Mouse (Mus musculus): ENCODE data around the gene Prkcb. TPM values are rescaled to one million over a fixed set of nuclear protein-coding genes. Genes with fewer than 3 reads are reported as not detected.

The Prkcb gene
- total RNA-seq, 2 experiments from 2014 or later: 13.4 to 13.5 TPM

DNA sequence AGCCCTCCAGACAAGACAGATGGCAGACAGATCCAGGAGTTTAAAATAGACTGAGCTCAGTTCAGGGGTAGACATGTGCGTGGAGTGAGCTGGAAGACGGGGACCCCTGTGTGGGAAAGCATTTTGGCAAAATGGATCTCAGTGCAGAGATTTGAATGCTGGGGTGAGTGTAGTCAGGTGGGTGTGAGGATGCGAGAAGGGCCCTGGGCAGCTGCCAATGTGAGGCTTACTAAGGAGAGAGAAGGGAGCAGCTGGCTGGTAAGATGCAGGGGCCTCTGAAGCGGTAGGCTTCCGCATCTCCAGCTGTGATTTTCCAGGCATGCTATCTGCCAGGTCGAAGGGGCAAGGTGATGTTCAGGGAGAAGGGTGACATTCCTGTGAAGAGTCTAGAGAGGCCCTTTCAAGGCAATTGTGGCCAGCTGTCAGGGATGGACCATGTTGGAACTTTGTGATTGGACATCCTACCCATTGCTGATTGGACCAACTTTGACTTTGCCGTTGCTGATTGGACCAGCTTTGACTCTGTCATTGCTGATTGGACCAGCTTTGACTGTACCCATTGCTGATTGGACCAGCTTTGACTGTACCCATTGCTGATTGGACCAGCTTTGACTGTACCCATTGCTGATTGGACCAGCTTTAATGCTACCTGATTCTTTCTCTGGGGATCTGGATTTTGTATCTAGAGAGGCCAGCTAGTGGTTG, 78.9 kb downstream of the Prkcb start:
- DNase-seq: no peak

DNA sequence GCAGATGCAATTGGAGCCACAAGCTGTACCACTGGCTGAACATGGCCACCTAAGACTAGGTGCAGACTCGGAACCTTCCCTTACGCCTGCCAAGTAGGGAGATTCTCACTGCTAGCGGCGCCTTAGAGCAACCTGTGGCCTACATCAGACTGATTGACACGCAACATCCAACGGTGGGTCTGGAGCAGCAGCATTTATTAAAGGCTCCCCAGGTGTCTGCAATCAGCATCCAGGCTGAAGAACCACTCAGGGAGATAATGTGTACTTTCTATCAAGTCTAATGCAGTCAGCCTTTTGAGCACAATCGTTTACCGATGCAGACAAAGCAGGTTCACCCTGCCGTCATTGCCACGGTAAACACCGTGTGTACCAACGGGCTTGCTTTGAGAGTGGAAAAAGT, 81.9 kb downstream of the Prkcb start:
- no peak for DNase-seq

DNA sequence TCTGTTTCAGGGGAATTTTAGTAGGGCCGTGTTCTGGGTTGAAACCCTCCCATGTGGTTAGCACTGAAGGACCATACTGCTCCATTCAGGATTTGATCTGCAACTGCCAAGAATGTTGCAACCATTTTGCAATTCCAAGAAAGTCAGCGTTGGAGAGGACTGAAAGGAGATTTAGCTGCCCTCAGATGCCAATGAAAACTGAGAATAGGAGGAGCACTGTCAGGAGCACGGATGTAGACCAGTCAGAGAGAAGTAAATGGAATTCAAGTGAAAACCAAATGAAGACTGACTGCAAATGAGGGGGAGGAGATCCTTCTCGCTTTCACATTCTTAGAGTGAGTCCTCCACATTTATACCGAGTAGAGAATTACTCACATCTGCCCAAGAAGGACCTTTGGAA, 83.4 kb downstream of the Prkcb start:
- DNase-seq: no peak

DNA sequence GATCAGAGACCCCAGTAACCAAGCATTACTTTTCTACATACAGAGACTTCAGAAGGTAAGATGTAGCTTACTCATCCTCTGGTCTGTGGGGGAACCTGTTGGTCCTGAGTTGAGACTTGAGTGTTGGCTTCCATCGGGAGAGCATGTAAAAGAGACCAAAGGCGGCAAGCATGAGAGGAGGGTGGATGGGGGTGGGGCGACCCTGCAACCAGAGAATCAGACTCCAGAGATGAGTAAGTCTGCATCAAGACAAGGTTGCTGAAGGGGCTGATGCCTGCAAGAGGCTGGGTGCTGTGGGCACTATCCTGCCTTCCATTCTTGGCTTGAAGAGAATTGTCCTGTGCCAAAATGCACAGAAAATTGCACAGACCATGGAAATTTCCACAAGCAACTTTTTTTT, 83.8 kb downstream of the Prkcb start:
- DNase-seq: no peak

DNA sequence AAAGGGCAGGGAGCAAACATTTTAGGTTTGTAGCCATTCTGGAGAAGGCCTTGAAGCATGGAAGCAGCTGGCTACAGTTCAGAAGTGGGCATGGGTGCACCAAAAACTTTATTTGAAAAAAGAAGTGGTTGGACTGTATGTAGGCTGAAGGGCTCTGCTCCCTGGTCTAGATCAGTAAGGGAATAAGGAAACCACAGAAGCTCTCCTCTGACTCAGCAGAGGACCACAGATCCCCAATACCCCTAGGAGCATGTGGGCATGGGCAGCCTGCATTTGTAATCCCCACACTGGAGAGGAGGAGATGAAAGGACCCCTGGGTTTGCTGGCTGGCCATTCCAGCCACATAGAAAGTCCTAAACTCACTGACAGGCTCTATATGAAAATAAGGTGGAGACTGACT, 88.3 kb downstream of the Prkcb start:
- no peak for DNase-seq

DNA sequence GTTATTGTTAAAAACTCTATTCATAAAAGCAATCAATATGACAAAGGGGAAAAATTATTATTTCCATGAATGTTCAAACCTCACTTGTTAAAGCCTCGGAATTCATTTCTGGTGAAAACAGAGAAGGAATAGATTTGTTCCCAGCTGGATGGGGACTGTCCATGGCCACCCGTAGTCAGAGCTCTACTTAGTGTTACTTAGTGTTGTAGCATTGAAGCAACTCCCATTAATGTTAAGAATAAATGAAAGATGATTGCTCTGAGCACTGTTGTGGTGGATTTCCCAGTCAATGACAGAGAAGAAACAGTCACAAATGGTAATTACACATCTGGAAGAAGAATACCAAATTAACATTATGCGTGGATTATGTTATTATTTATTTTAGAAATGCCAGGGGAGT, 89.4 kb downstream of the Prkcb start:
- no peak for DNase-seq

DNA sequence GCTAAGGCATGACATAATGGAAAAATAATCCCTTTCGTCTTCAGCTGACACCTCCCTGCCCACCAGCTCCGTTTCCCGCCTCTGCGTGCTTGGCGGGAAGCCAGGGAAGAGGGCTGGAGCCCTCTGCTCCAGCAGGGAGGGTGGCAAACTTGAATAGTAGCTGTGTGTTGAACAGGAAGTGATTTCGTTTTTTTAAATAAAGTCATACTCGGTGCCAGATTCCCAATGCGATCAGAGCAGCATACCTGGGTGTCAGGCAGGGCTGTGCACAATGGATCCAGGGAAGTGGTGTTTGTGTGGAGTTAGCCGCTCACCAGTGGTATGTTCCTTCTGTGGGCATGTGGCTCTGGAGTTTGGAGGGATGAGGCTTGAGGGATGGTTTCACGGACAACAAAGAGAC, 89.9 kb downstream of the Prkcb start:
- peak; percentile 17 for DNase-seq

DNA sequence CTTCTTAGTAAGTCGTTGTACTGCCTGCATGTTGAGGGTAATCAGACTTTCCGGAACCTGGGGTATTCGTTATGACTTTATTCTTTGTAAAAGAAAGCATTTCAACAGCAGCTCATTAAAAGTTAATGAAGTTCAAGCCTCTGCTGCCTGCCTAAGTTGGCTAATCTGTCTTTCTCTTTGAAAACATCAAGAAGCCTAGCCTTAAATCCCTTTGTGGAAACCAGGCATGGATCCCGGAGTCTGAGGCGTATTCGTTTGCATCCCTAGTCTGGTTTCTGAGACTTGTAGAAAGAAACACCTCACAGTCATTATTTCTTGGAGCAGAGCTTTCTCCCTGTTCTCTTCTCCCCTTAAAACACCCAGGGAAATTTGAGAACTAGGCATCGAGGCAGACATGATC, 90.7 kb downstream of the Prkcb start:
- DNase-seq: no peak

DNA sequence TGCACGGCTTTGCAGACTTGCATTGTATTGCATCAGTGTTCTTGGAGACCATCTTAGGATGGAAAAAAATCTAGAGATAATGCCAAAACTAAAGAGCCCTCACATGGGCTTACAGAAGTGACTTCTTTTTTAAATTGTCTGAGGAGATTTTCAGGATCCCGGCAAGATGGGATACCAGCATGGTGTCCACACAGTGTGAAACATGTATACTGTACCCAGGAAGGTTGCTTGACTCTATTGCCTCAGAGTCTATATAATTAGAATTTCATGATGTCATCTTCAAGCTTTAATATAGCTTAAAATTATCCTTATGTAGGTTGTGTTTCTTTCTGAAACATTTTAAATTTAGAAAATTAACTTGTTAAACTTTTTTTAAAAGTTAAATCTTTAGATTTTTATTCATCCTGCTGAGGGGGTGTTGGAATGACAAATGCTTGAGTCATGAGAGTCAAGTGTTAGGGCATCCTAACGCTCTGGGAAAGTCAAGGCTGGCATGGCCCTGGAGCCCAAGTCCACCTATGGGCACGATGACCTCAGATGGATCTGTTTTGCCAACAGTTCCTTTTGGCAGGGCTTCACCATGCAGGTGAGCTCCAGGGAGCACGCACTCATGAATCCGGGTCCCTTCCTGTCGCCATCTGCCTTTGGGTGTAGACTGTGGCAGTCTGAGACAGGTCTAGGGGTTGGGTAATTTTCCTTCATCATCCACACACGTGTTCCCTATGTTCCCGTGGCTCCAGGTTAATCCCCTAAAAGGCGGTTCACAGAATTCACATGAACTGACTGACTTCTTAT, 92.0 kb downstream of the Prkcb start:
- DNase-seq: no peak

DNA sequence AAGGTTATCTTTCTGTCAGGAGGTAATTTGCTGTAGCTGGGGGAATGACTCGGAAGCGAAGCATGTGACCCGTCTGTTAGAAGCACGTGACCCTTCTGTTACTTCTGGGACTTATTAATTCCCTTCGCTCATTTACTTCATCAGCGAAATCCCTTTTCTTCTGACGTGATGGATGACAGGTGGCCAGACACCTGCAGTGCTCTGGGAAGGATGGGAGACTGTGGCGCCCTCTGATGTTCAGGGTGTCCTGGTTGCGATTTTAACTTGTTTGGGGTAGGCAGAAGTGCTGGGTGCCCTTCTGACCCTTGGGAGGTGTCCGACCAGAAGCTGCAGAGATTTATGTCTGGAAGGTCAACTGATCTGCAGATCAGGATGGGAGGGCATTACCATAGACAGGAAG, 93.0 kb downstream of the Prkcb start:
- no peak for DNase-seq

DNA sequence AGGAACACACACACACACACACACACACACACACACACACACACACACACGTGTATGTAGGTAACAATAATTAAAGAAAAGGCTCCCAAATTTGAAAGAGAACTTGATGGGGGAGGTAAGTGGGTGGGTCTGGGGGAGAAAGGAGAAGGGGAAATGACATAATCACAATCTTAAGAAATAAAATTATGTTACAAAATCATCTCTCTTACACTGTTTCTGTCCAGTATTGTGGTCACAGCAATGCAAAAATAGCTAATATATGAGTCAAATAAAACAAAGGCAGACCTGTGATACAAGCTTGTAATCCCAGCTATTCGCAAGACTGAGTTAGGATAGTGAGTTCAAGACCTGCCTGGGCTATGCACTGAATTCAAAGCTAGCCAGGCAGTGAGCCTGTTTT, 94.7 kb downstream of the Prkcb start:
- no peak for DNase-seq

DNA sequence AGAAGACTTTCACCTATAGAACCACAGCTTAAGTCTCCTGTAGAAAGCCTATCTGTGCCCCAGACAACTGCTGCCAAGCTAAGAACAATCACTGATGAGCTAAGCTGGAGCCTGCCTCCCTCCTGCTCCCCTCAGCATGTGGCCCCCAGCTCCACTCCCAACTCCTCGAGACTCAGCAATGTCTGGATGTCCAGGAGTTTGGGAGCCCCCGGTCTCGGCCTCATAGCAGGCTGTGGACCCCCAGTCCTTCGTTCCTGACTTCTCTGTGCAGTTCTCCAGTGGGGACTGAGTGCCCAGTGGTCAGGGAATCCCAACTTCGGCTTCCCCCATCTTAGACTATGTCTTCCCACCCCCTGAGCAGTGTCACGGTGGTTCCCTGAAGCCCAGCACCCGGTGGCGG, 96.3 kb downstream of the Prkcb start:
- DNase-seq: no peak

DNA sequence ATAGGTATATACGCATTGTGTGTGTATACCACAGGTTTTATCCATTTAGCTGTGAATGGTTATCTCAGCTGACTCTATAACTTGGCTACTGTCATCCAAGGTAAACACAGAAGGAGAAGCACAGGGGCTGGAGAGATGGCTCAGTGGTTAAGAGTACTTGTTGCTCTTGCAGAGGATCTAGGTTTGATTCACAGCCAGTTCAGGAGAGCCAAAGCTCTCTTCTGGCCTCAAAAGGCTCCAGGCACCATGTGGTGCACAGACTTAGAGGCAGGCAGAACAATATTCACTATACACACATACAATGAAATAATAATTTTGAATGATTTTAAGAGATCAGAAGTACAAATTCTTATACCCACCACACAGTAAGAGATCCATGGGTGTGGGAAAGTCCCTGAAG, 98.0 kb downstream of the Prkcb start:
- DNase-seq: no peak

DNA sequence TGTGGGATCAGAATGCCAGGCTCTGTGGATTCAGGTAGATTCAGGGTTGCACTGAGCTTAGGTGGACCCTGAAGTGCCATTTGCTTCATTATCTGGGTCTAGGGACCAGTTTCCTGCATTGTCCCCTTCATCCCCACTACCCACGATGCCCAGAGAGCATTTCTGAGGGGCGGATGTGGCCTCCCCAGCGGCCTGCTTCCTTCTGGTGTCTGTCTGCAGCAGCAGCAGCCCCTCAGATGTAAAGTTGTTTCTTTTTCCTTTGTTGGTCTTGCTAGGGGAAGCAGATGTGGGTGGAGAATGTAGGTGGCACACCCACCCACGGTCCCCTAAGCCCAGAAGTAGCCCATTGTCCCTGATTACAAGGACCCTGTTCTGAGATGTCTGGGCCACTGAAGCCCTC, 99.3 kb downstream of the Prkcb start:
- no peak for DNase-seq

DNA sequence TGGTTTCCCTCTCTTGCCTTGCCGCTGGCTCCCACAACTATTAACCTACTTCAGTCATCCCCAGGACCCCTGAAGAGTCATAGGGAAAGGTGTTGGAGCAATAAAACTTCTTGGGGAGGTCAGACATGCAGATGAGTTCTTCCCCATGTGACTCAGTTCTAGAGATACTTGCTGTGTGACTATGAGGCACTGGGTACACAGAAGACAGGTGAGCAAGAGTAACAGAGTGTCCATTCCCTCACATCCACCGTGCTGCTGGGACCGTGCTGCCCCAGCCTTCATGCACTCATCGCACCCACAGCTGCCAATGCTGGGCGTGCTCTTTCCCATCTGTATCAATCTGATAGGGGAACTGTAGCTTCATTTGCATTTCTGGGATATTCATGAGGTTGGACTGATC, 100.3 kb downstream of the Prkcb start:
- DNase-seq: no peak

DNA sequence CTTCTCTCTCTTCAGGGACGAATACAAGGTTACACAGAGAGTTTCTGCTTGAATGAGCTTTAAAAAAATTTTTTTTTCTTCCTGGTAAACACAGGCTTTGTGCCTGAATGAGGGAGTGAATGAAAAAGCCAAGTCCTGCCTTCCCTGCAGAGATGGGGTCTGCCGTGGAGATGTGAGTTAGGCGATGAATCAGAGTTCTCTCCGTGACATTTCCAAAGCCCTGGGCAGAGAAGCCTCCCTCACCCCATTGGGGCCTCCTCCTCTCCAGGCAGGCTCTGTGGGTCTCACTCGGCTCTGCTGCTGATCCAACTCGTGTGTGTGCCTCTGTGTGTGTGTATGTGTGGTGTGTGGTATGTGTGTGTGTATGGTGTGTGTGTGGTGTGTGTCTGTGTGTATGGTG, 101.1 kb downstream of the Prkcb start:
- DNase-seq: peak; percentile 25

DNA sequence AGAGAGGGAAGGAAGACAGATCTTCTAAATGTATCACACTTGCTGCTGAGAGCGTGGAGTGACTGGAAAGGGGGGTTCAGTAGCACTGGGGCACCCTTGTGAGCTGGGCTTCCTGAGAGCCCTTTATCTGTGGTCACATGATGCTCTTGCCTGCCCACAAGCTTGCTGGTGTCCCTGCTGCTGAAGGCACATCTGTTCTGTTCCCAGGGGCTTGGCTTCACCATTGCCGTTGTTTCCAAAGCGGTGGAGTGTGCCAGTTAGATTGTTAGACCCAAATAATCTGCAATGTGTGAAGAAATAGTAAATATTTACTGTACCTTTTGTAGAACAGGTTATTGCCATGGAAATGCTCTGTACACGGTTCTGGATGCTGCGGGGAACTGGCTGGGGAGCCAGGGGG, 101.6 kb downstream of the Prkcb start:
- DNase-seq: no peak

DNA sequence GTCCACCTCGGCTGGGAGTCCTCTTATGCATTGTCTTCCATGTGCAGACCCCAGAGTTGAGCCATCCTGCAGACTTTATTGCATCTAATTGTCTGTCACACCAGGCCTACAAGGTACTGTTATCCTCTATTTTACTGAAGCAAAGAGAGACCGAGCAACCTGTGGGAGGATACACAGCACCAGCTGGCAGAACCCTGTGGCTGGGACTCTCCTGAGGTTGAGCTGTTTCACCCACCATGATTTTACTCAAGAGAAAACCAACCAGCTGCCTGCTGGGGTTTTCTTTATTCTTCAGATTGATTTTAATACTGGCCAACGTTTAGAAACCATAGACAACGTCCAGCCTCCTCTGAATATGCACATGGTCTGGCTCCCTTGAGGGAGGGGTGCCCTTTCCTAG, 102.1 kb downstream of the Prkcb start:
- no peak for DNase-seq

DNA sequence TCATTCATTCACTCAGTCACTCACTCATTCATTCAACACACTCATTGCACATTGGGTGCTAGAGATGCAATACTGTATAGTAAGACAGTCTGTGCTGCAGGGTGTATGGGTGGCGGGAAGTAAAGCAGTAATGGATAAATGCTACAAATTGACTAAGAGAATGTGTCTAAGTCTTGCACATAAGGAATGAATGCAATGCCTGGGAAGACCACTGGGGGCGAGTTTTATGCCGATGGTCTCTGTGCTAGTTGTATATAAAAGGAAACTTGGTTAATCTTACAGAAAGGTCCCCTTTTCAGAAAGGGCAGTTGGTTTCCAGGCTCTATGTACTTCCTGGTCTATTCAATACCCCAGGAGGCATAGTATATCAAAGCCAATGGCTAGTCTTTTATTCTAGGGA, 102.8 kb downstream of the Prkcb start:
- DNase-seq: no peak

DNA sequence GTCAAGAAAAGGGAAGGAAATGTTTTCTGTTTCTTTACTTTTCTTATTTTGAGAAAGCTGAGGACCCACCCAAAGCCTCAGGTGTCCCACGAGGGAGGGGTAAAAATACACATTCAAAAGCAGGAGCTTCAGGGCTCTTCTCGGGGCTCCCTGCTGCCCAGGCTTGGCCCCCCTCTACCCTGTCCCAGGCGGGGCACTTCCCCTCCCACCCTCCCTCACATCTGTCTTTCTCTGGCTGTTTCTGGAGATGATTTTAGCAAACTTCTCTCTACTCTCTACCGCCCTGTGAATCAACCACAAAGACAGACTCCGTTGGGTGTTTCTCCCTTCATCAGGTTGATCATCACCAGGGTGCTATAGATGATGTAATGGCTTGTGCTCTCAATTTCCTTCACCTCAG, 105.4 kb downstream of the Prkcb start:
- DNase-seq: no peak

DNA sequence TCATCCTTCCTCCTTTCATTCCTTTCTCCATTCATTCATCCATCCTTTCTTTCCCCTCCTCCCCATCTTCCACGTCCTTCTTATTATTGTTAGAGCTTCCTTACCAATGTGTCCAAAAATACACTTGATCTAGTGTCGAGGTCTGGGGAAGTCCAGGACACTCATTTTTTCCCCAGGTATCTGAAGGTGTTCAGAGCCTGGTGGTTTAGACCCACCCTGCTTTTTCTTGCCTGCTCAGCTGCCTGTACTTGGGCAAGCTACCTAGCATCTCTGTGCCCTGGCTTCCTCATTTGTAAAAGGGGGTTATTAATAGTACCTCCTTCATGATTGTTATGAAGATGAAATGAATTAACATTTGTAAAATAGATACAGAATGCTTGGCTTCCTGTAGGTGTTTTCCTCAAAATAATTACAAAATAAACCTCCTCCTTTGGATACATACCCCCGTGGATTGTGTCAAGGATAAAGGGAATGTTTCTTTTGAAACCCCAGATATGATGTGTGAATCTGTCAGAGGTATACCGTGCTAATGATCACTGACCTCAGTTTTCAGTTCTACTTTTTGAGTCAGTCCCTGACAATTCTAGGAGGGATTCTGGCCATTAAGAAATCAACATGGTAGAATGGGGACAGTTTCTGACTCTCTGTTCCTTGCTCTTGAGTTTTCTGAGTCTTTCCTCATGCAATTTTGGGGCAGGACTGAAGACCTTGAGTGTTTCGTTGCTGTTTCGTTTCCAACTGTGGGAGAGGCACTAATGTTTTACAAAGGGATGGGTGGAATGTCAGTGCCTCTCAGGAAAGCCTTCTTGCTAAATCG, 106.8 kb downstream of the Prkcb start:
- no peak for DNase-seq

DNA sequence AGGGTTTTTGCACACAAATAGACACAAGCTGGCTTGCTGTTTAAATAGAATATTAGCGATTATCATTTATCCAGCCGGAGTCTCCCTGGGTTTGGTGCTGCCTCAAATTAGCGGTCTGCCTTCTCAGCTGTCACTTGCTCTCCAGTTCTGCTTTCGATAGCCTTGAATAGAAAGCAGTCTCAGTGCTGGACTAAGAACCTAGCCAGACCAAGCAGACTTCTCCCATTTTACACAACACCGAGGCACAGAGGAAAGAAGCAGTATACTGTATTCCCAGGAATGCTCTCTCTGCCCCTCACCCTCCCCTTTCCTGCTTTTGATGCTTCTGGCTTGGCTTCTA, 107.4 kb downstream of the Prkcb start:
- DNase-seq: no peak

DNA sequence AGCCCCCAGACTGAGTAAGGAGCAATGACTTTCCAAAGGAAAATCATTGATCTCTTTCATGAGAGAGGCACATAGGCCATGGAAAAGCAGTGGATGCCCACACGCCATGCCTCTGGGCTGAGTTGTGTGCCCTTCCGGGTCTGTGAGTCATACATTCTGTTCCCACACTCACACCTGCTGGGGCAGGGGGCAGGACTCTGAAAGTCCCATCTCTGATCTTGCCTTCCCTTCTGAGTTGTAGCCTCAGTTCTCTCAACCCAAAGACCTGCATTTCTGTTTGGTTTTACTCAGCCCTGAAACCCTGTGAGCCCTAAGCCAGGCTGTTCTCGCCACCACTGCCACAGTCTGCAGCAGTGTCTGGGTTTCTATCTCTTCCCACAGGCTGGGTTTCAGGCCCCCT, 109.1 kb downstream of the Prkcb start:
- no peak for DNase-seq

Measured in adrenal gland, postnatal 10 days (tissue).